Mouse (Mus musculus) spleen, adult 2 months (tissue): ENCODE results near the gene Sucla2. TPM values are rescaled to one million over a fixed set of nuclear protein-coding genes. Genes with fewer than 3 reads are reported as not detected.
"Not testable (repeated sequence)": the region's sequence is repeated elsewhere in the genome, so short reads cannot be mapped to it uniquely, and the experiment has no call there.

ENCODE experiments used
- DNase-seq, 2 experiments: peaks; one replicate each; pipeline versions ENCODE4 v3.0.0 to v3.0.0-alpha.2; 2012 to 2021; ENCODE audit warnings: low spot score in 2 of 2, low read depth in 1 of 2
- H3K27ac ChIP-seq: fragments of 200-500 bp; 2 replicates; pipeline ENCODE4 v1.5.1; 2012; ENCODE audit warnings: low read length, inconsistent platforms; ENCODE audit not compliant: insufficient read depth
- H3K27me3 ChIP-seq: fragments of 200-500 bp; 2 replicates; pipeline ENCODE4 v1.6.1; 2012; ENCODE audit warnings: mild to moderate bottlenecking, moderate library complexity, low read length, inconsistent platforms; ENCODE audit not compliant: control insufficient read depth, insufficient read depth
- H3K36me3 ChIP-seq: fragments of 200-500 bp; 2 replicates; pipeline ENCODE4 v1.6.1; 2012; ENCODE audit warnings: mild to moderate bottlenecking, low read length, inconsistent platforms; ENCODE audit not compliant: control insufficient read depth, insufficient read depth
- H3K4me1 ChIP-seq: fragments of 200-500 bp; 2 replicates; pipeline ENCODE4 v1.6.1; 2011; ENCODE audit warnings: inconsistent platforms; ENCODE audit not compliant: control insufficient read depth, insufficient read depth, insufficient read length
- H3K4me3 ChIP-seq: fragments of 200-500 bp; 2 replicates; pipeline ENCODE4 v1.5.1; 2011; ENCODE audit warnings: mild to moderate bottlenecking, inconsistent platforms; ENCODE audit not compliant: insufficient read depth, insufficient read length; ENCODE audit errors: extremely low read depth
- CTCF ChIP-seq: fragments of 200-500 bp; IDR thresholded peaks from 2 replicates; pipeline ENCODE4 v1.5.1; 2011; ENCODE audit warnings: mild to moderate bottlenecking, inconsistent platforms; ENCODE audit not compliant: insufficient read depth, insufficient read length, insufficient replicate concordance; ENCODE audit errors: extremely low read depth
- POLR2A ChIP-seq: fragments of 200-500 bp; IDR thresholded peaks from 2 replicates; pipeline ENCODE4 v1.6.1; 2011; ENCODE audit warnings: low read depth, low read length, inconsistent platforms
- WGBS: fragments of 180-500 bp; shearing (Covaris S2); methylation state at CpG from one replicate; pipeline ENCODE4 v1.1.7; 2018; 5-methylcytosine and 5-hydroxymethylcytosine counted together
- polyA plus RNA-seq: library from polyadenylated mRNA; depleted of rRNA; stranded (reverse); fragments of >200 nt; gene quantifications from 2 replicates; pipeline ENCODE4 v1.2.3, GENCODE M21; 2012

Sucla2 gene
- polyA plus RNA-seq, 1 experiment = 3.8 TPM

- Histone ChIP-seq H3K4me1 (no peaks in the 10 kb centered on the region), H3K27me3 (no peaks in the 10 kb centered on the region), H3K36me3 (no peaks in the 10 kb centered on the region; the same call in 1 of the 2 replicates), H3K4me3 (no peak overlapping the region), H3K27ac (no peak overlapping the region)
- DNase-seq = no peak
- TF ChIP-seq POLR2A (no peak), CTCF (no peak)
- 87% methylated on average over 4 of the region's 4 CpGs for WGBS
Measured at GRCm38 (mm10) chr14:73607732-73608131, 82.6 kb downstream of the Sucla2 start.

GRCm38 (mm10) chr14:73608668-73609481 lies 83.8 kb downstream of the Sucla2 start:
- no peak overlapping the region for H3K4me3 ChIP-seq
- 9% methylated on average over 11 of the region's 11 CpGs for WGBS
- DNase-seq = no peak
- no peak for TF ChIP-seq POLR2A
- no peak for TF ChIP-seq CTCF
- no peak overlapping the region for H3K27ac ChIP-seq
- H3K4me1 ChIP-seq = no peaks in the 10 kb centered on the region
- no peaks in the 10 kb centered on the region for H3K36me3 ChIP-seq
- H3K27me3 ChIP-seq = no peaks in the 10 kb centered on the region

- not testable (repeated sequence) for H3K4me3 ChIP-seq, H3K36me3 ChIP-seq, H3K4me1 ChIP-seq, H3K27ac ChIP-seq, DNase-seq, H3K27me3 ChIP-seq
- WGBS = 78% methylated on average over 1 of the region's 1 CpGs
Measured at GRCm38 (mm10) chr14:73614961-73615360, 89.8 kb downstream of the Sucla2 start.

GRCm38 (mm10) chr14:73620880-73621279 lies 95.8 kb downstream of the Sucla2 start:
- TF ChIP-seq CTCF (no peak), POLR2A (no peak)
- Histone ChIP-seq H3K27me3 (no peaks in the 10 kb centered on the region; the same call in 1 of the 2 replicates), H3K36me3 (no peaks in the 10 kb centered on the region), H3K4me3 (no peak overlapping the region), H3K27ac (no peak overlapping the region), H3K4me1 (no peaks in the 10 kb centered on the region)
- no peak for DNase-seq
- 82% methylated on average over 3 of the region's 3 CpGs for WGBS

GRCm38 (mm10) chr14:73622988-73623387 lies 97.9 kb downstream of the Sucla2 start:
- WGBS = 89% methylated on average over 1 of the region's 1 CpGs
- no peak for DNase-seq
- TF ChIP-seq POLR2A (no peak), CTCF (no peak)
- Histone ChIP-seq H3K4me3 (no peak overlapping the region), H3K27ac (no peak overlapping the region), H3K27me3 (no peaks in the 10 kb centered on the region; the same call in 1 of the 2 replicates), H3K4me1 (no peaks in the 10 kb centered on the region), H3K36me3 (no peaks in the 10 kb centered on the region)

- DNase-seq = no peak
- WGBS = 67% methylated on average over 3 of the region's 3 CpGs
- no peaks in the 10 kb centered on the region for H3K36me3 ChIP-seq
- no peaks in the 10 kb centered on the region for H3K27me3 ChIP-seq
- H3K4me3 ChIP-seq = no peak overlapping the region
- no peak overlapping the region for H3K27ac ChIP-seq
- TF ChIP-seq CTCF (no peak), POLR2A (no peak)
- H3K4me1 ChIP-seq = no peaks in the 10 kb centered on the region
Measured at GRCm38 (mm10) chr14:73625469-73625868, 100.3 kb downstream of the Sucla2 start.

GRCm38 (mm10) chr14:73631511-73631910 lies 106.4 kb downstream of the Sucla2 start:
- Histone ChIP-seq H3K4me3 (no peak overlapping the region), H3K27me3 (no peaks in the 10 kb centered on the region), H3K27ac (no peak overlapping the region), H3K36me3 (no peaks in the 10 kb centered on the region), H3K4me1 (no peaks in the 10 kb centered on the region)
- 73% methylated on average over 4 of the region's 4 CpGs for WGBS
- no peak for DNase-seq
- TF ChIP-seq POLR2A (no peak), CTCF (no peak)
